Mouse (Mus musculus) cerebellum, adult 2 months (tissue): Measurements from ENCODE around the gene Kras. TPM values are rescaled to one million over a fixed set of nuclear protein-coding genes. Genes with fewer than 3 reads are reported as not detected.

Source experiments
- DNase-seq, 2 experiments: peaks; one replicate each; pipeline ENCODE4 v3.0.0; 2021
- H3K27ac ChIP-seq: fragments of 200-500 bp; 2 replicates; pipeline ENCODE4 v1.5.1; 2012; ENCODE audit warnings: low read length, control low read depth, inconsistent platforms; ENCODE audit not compliant: insufficient read depth
- H3K27me3 ChIP-seq: fragments of 200-500 bp; 2 replicates; pipeline ENCODE4 v1.6.1; 2012; ENCODE audit warnings: inconsistent platforms, mild to moderate bottlenecking, low read length, moderate library complexity; ENCODE audit not compliant: control insufficient read depth, insufficient read depth
- H3K4me1 ChIP-seq: fragments of 200-500 bp; 2 replicates; pipeline ENCODE4 v1.6.1; 2011; ENCODE audit warnings: low read length; ENCODE audit not compliant: control insufficient read depth, insufficient read depth
- H3K4me3 ChIP-seq: fragments of 200-500 bp; replicated peaks from 2 replicates; pipeline ENCODE3; 2011; ENCODE audit warnings: mild to moderate bottlenecking, low read depth, low read length, control low read depth; ENCODE audit not compliant: insufficient read depth
- CTCF ChIP-seq: fragments of 200-500 bp; IDR thresholded peaks from 2 replicates; pipeline ENCODE4 v1.5.1; 2011; ENCODE audit warnings: low read depth, mild to moderate bottlenecking, control low read depth, low read length, moderate library complexity, borderline replicate concordance; ENCODE audit not compliant: insufficient read depth
- POLR2A ChIP-seq: fragments of 200-500 bp; IDR thresholded peaks from 2 replicates; pipeline ENCODE4 v1.6.1; 2011; ENCODE audit warnings: low read length, control low read depth, borderline replicate concordance; ENCODE audit not compliant: insufficient read depth
- WGBS: fragments of 180-500 bp; shearing (Covaris S2); methylation state at CpG from one replicate; pipeline ENCODE4 v1.1.7; 2018; 5-methylcytosine and 5-hydroxymethylcytosine counted together
- polyA plus RNA-seq: library from polyadenylated mRNA; depleted of rRNA; stranded (reverse); fragments of >200 nt; gene quantifications from 2 replicates; pipeline ENCODE4 v1.2.3, GENCODE M21; 2012; rRNA removed

The Kras gene
- polyA plus RNA-seq, 1 experiment, result 38.6 TPM

- H3K27ac ChIP-seq, result no peak overlapping the region
- no peak for DNase-seq
- 0 out of 2 replicates have a peak, but pooled peaks cover 3% of the 10 kb centered on the region for H3K4me1 ChIP-seq
- no peak overlapping the region for H3K4me3 ChIP-seq
- 86% methylated on average over 14 of the region's 14 CpGs for WGBS
- no peak for TF ChIP-seq POLR2A
- no peak for TF ChIP-seq CTCF
- no peaks in the 10 kb centered on the region for H3K27me3 ChIP-seq
Observed at GRCm38 (mm10) chr6:145171892-145172606, 78.0 kb downstream of the Kras start.

Other genes with a start within 250 kb of the Kras start
- 42.5 and 53.7 TPM in 2 replicates for gene Bcat1, start 174.1 kb downstream of the Kras start, polyA plus RNA-seq
- gene Lrmp, start 134.6 kb downstream of the Kras start, polyA plus RNA-seq, result 0.55 and 0.82 TPM in 2 replicates
- gene Casc1, start 39.2 kb downstream of the Kras start, polyA plus RNA-seq, result 1.3 and 1.4 TPM in 2 replicates
- 33.9 and 37.1 TPM in 2 replicates for gene Etfrf1, start 39.1 kb downstream of the Kras start, polyA plus RNA-seq